Mouse (Mus musculus): Measurements from ENCODE around the gene Dexi.
A peak's percentile ranks its signal among the peaks of the same experiment; 100 is the strongest.

The Dexi gene

GRCm38 (mm10) chr16:10540763-10541597 lies 1.9 kb downstream of the Dexi start:
- no peak for DNase-seq (ENCODE audit: low spot score)

- no peak for DNase-seq (ENCODE audit: low spot score)
These were observed 5.9 kb downstream of the Dexi start for GRCm38 (mm10) chr16:10536961-10537360.

- no peak for DNase-seq (ENCODE audit: low spot score)
These were observed 6.5 kb downstream of the Dexi start for GRCm38 (mm10) chr16:10536323-10536722.

GRCm38 (mm10) chr16:10534567-10534966 lies 8.3 kb downstream of the Dexi start:
- no peak for DNase-seq (ENCODE audit: low spot score)

GRCm38 (mm10) chr16:10533781-10534180 lies 9.1 kb downstream of the Dexi start:
- no peak for DNase-seq (ENCODE audit: low spot score)

GRCm38 (mm10) chr16:10530179-10530578 lies 12.7 kb downstream of the Dexi start:
- no peak for DNase-seq (ENCODE audit: low spot score)

- DNase-seq (ENCODE audit: low spot score) = no peak
These were observed 14.5 kb downstream of the Dexi start for GRCm38 (mm10) chr16:10528382-10528781.

- DNase-seq (ENCODE audit: low spot score) = no peak
These were observed 15.7 kb downstream of the Dexi start for GRCm38 (mm10) chr16:10527046-10527644.

- DNase-seq (ENCODE audit: low spot score) = no peak
These were observed 17.3 kb downstream of the Dexi start for GRCm38 (mm10) chr16:10525610-10525980.

- no peak for DNase-seq (ENCODE audit: low spot score)
These were observed 17.8 kb downstream of the Dexi start for GRCm38 (mm10) chr16:10524866-10525609.

- DNase-seq (ENCODE audit: low spot score) = no peak
These were observed 19.2 kb downstream of the Dexi start for GRCm38 (mm10) chr16:10523650-10524049.

- no peak for DNase-seq (ENCODE audit: low spot score)
These were observed 20.0 kb downstream of the Dexi start for GRCm38 (mm10) chr16:10522811-10523210.

GRCm38 (mm10) chr16:10520908-10521614 lies 21.8 kb downstream of the Dexi start:
- DNase-seq (ENCODE audit: low spot score) = peak; percentile 61

- no peak for DNase-seq (ENCODE audit: low spot score)
These were observed 24.8 kb downstream of the Dexi start for GRCm38 (mm10) chr16:10518030-10518429.

- DNase-seq (ENCODE audit: low spot score) = no peak
These were observed 26.8 kb downstream of the Dexi start for GRCm38 (mm10) chr16:10515953-10516572.

- no peak for DNase-seq (ENCODE audit: low spot score)
These were observed 31.7 kb downstream of the Dexi start for GRCm38 (mm10) chr16:10511134-10511520.

GRCm38 (mm10) chr16:10510477-10511133 lies 32.2 kb downstream of the Dexi start:
- DNase-seq (ENCODE audit: low spot score) = no peak

GRCm38 (mm10) chr16:10508691-10509090 lies 34.2 kb downstream of the Dexi start:
- no peak for DNase-seq (ENCODE audit: low spot score)

- DNase-seq (ENCODE audit: low spot score) = no peak
These were observed 35.4 kb downstream of the Dexi start for GRCm38 (mm10) chr16:10507445-10507844.

GRCm38 (mm10) chr16:10503058-10503457 lies 39.8 kb downstream of the Dexi start:
- no peak for DNase-seq (ENCODE audit: low spot score)

GRCm38 (mm10) chr16:10501865-10502264 lies 41.0 kb downstream of the Dexi start:
- DNase-seq (ENCODE audit: low spot score) = peak; percentile 25
